Mouse (Mus musculus): ENCODE data around the gene Vmn2r26. TPM values are rescaled to one million over a fixed set of nuclear protein-coding genes. Genes with fewer than 3 reads are reported as not detected.
"Not testable (repeated sequence)": the region's sequence is repeated elsewhere in the genome, so short reads cannot be mapped to it uniquely, and the experiment has no call there.

Vmn2r26 gene
- not detected for total RNA-seq (2021)
- long read RNA-seq, experiment 1 = 0 reads
- long read RNA-seq, experiment 2 = 0 reads

DNA sequence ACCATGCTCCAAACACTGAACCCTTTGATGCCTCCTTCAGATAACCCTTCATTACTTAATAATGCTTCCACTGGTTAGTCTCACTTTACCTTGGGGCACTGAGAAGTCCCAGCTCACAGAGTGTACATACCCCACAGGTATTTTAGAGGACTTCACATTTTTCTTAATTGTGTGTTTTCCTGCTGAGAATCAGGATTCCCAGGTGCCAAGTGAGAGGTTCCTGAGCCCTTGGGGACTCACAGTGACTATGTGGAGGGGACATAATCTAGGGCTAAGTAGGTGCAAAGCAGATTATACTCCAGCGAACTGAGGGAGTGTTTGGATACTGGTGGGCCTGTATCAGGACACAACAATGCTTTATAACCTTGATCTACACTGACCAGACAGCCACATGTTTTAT is at the start of gene Vmn2r26:
Gene Vmn2r26 (plus strand): TSS at position 301 of the 400 bp plus-strand sequence.
- not testable (repeated sequence) for DNase-seq (ENCODE audit: low spot score in 2 of 2)

DNA sequence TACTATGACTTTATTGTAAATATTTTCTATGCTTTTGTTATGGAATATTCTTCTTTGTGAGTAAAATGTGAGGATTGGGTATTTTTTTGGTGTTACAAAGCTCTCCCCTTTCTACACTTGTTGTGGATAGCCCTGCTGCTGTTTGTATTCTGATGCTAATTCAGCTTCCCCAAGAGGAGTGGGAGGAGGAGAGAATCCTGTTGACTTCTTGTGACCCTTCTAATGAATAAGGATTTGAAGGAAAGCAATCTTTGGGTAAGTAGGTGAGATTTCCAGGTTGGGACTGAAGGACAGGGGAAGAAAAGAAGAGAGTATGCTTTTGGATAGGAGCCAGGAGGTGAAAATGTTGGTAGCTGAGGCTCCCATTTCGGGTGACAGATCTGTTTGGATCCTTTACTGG is 3.5 kb upstream of the Vmn2r26 start:
- DNase-seq (ENCODE audit: low spot score in 2 of 2) = no peak

DNA sequence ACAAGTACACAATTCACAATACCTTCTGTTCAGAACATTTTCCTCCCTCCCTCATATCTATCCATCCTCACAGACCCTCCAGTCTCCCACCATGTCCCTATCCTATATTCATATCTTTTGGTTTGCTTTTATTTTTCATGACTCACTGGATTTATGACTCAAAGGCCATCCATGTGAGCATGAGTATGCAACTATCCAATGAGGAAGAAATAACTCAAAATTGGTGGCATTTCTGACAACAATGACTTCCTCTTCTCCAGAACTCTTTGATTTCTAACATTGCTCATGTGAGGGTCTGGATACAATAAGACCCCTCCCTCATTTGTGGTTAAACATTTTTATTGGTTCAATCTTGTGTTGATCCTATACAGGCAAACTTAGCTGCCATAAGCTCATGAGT is 24.0 kb downstream of the Vmn2r26 start:
- DNase-seq (ENCODE audit: low spot score in 2 of 2) = no peak

DNA sequence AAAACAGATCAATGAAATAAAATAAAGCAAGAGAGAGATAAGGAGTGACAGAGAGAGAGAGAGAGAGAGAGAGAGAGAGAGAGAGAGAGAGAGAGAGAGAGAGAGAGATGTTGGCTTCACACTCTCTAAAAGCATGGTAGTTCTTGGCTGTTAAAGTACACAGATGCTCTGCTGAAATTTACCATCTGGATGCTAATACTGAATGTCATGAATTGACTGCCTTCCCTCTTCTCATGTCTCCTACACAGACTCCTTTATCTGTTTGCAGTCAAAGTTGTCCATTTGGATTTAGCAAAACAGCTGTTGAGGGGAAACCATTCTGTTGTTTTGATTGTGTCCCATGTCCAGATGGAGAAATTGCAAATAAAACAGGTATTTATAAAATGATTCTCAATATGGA is 29.2 kb downstream of the Vmn2r26 start:
- not testable (repeated sequence) for DNase-seq (ENCODE audit: low spot score in 2 of 2)

DNA sequence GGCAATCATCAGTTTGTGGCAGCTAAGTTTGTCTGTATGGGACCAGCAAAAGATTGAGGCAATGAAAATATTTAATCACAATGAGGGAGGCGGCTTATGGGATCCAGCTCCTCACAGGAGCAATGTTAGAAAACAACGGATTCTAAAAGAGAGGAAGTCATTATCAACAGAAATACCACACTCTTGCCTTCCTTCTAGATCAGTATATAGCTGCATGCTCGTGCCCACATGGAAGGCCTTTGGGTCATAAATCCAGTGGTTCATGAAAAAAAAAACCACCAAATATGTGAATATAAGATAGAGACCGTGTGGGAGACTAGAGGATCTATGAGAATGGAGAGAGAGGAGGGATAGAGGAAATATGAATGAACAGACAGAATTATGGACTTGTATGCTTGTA is 78.0 kb downstream of the Vmn2r26 start:
- no peak for DNase-seq (ENCODE audit: low spot score in 2 of 2)

Other genes with a start within 250 kb of the Vmn2r26 start
- gene Vmn2r24, start 245.7 kb upstream of the Vmn2r26 start, total RNA-seq (2021) = not detected
- not detected for gene Vmn2r25, start 171.1 kb upstream of the Vmn2r26 start, total RNA-seq (2021)
- gene Vmn2r27, start 207.3 kb downstream of the Vmn2r26 start, total RNA-seq (2021) = under 1 TPM; 0.12 to 0.14 TPM

Data from left cerebral cortex, adult 18-20 months (tissue).